9 mouse cellular contexts compared by ENCODE assay signal in genomic region chr16:31592973-31593683, GRCm38 (mm10).
DNase-seq lines count a peak whose midpoint lies in the region; ATAC-seq and TF ChIP-seq lines count a peak whose summit lies in the region.
"Had no signal": no experiment of that assay in that cellular context is flagged by ENCODE, and none has a peak within 500 bp of the region (broad histone marks: within the 10 kb centered on the region; RNA-seq: fewer than 3 reads in every experiment).

No protein-coding gene starts in this region.

- no peak for DNase-seq in liver, postnatal 0 days
- DNase-seq in c-Kit-positive CD71-negative TER-119-negative erythroid progenitor cells, embryonic 14.5 days (ENCODE audit: low read depth): peak; percentile 14
- DNase-seq in heart, embryonic 10.5 days (ENCODE audit: low spot score): no peak
- peak; percentile 49 for DNase-seq in layer of hippocampus, adult 9-10 months (ENCODE audit: low spot score)
- no peak for DNase-seq in midbrain, embryonic 10.5 days (ENCODE audit: low spot score)
- no peak for DNase-seq in T-cell, adult 2 months (ENCODE audit: low spot score)
- DNase-seq in kidney, postnatal 14 days: no peak

- TF ChIP-seq EP300 in liver, postnatal 0 days (IDR thresholded peaks at IDR 0.05; ENCODE audit: low read depth): no peak

- H3K27ac ChIP-seq in liver, embryonic 12.5 days: 0 out of 2 replicates have a peak overlapping the region, but pooled peaks have one; percentile 22
- H3K27ac ChIP-seq in liver, postnatal 0 days (ENCODE audit: low read depth): no peak overlapping the region
- H3K27ac ChIP-seq in heart, embryonic 10.5 days: peak overlapping the region; percentile 86
- peak overlapping the region; percentile 80 for H3K27ac ChIP-seq in midbrain, embryonic 10.5 days (replicated peaks)

- no peaks in the 10 kb centered on the region for H3K9me3 ChIP-seq in liver, embryonic 12.5 days (replicated peaks)
- no peaks in the 10 kb centered on the region for H3K9me3 ChIP-seq in liver, postnatal 0 days (ENCODE audit: low read length)
- H3K9me3 ChIP-seq in heart, embryonic 10.5 days: no peaks in the 10 kb centered on the region
- 0 out of 2 replicates have a peak, but pooled peaks cover 2% of the 10 kb centered on the region for H3K9me3 ChIP-seq in midbrain, embryonic 10.5 days (replicated peaks)
- H3K9me3 ChIP-seq: megakaryocyte, embryonic 14.5 days had no signal

- H3K27me3 ChIP-seq in liver, embryonic 12.5 days (replicated peaks): no peaks in the 10 kb centered on the region
- no peaks in the 10 kb centered on the region for H3K27me3 ChIP-seq in liver, postnatal 0 days (ENCODE audit: insufficient read depth, low read length)
- H3K27me3 ChIP-seq in heart, embryonic 10.5 days (ENCODE audit: insufficient read depth, poor library complexity, severe bottlenecking): no peaks in the 10 kb centered on the region
- peaks cover 22% of the 10 kb centered on the region for H3K27me3 ChIP-seq in midbrain, embryonic 10.5 days (ENCODE audit: low read depth, poor library complexity, severe bottlenecking)

- H3K4me1 ChIP-seq in liver, embryonic 12.5 days: peaks cover 42% of the 10 kb centered on the region
- H3K4me1 ChIP-seq in liver, postnatal 0 days (ENCODE audit: insufficient read depth): peaks cover 9% of the 10 kb centered on the region
- H3K4me1 ChIP-seq in heart, embryonic 10.5 days: peaks cover 52% of the 10 kb centered on the region
- peaks cover 44% of the 10 kb centered on the region for H3K4me1 ChIP-seq in midbrain, embryonic 10.5 days

- no peak for TF ChIP-seq CTCF in liver, postnatal 0 days (IDR thresholded peaks at IDR 0.05; ENCODE audit: low read depth)

- H3K9ac ChIP-seq in liver, embryonic 12.5 days: no peak overlapping the region
- no peak overlapping the region for H3K9ac ChIP-seq in liver, postnatal 0 days (replicated peaks)

- H3K4me2 ChIP-seq in liver, embryonic 12.5 days: peak overlapping the region; percentile 13; the same call in 1 of the 2 replicates
- no peak overlapping the region for H3K4me2 ChIP-seq in liver, postnatal 0 days (ENCODE audit: low read depth, low read length)

- H3K4me3 ChIP-seq in liver, embryonic 12.5 days: no peak overlapping the region
- H3K4me3 ChIP-seq in liver, postnatal 0 days (ENCODE audit: low read depth, low read length): no peak overlapping the region
- no peak overlapping the region for H3K4me3 ChIP-seq in heart, embryonic 10.5 days
- H3K4me3 ChIP-seq in midbrain, embryonic 10.5 days: no peak overlapping the region
- H3K4me3 ChIP-seq: megakaryocyte, embryonic 14.5 days had no signal

- WGBS in liver, embryonic 12.5 days (ENCODE audit: insufficient replicate concordance): 56% methylated on average over 9 of the region's 9 CpGs
- WGBS in liver, postnatal 0 days (ENCODE audit: insufficient replicate concordance): 64% methylated on average over 9 of the region's 9 CpGs
- WGBS in heart, embryonic 10.5 days: 42% methylated on average over 9 of the region's 9 CpGs
- 41% methylated on average over 9 of the region's 9 CpGs for WGBS in midbrain, embryonic 10.5 days

- no peaks in the 10 kb centered on the region for H3K36me3 ChIP-seq in liver, embryonic 12.5 days
- no peaks in the 10 kb centered on the region for H3K36me3 ChIP-seq in liver, postnatal 0 days (replicated peaks; ENCODE audit: insufficient read depth, low read length)
- no peaks in the 10 kb centered on the region for H3K36me3 ChIP-seq in heart, embryonic 10.5 days
- H3K36me3 ChIP-seq in midbrain, embryonic 10.5 days: no peaks in the 10 kb centered on the region

- ATAC-seq in liver, embryonic 12.5 days: no peak
- ATAC-seq in liver, postnatal 0 days: no peak

Comparison
In these comparisons a context has a peak if more than half of its experiments do, and no peak if none do; other contexts are left out.
1. DNase-seq: peak in c-Kit-positive CD71-negative TER-119-negative erythroid progenitor cells, embryonic 14.5 days (single experiment) and layer of hippocampus, adult 9-10 months (single experiment); none in liver, postnatal 0 days (single experiment), heart, embryonic 10.5 days (single experiment), midbrain, embryonic 10.5 days (single experiment), T-cell, adult 2 months (single experiment) and kidney, postnatal 14 days (single experiment).